Mouse (Mus musculus) thymus, adult 2 months (tissue): ENCODE results near the gene Gm20388. TPM values are rescaled to one million over a fixed set of nuclear protein-coding genes. Genes with fewer than 3 reads are reported as not detected.

Source experiments
- DNase-seq: peaks from one replicate; pipeline ENCODE4 v3.0.0; 2021
- H3K27ac ChIP-seq: fragments of 200-500 bp; 2 replicates; pipeline ENCODE4 v1.5.1; 2012; ENCODE audit warnings: low read length, control low read depth; ENCODE audit not compliant: control insufficient read depth, insufficient read depth
- H3K27me3 ChIP-seq: fragments of 200-500 bp; 2 replicates; pipeline ENCODE4 v1.6.1; 2012; ENCODE audit warnings: mild to moderate bottlenecking, low read length, moderate library complexity, mixed read lengths; ENCODE audit not compliant: control insufficient read depth, insufficient read depth
- H3K36me3 ChIP-seq: fragments of 200-500 bp; 2 replicates; pipeline ENCODE4 v1.6.1; 2012; ENCODE audit warnings: mild to moderate bottlenecking, low read length, moderate library complexity; ENCODE audit not compliant: control insufficient read depth, insufficient read depth
- H3K4me1 ChIP-seq: fragments of 200-500 bp; replicated peaks from 2 replicates; pipeline ENCODE4 v1.6.1; 2012; ENCODE audit warnings: low read length; ENCODE audit not compliant: control insufficient read depth, insufficient read depth
- H3K4me3 ChIP-seq: fragments of 200-500 bp; 2 replicates; pipeline ENCODE4 v1.5.1; 2012; ENCODE audit warnings: mild to moderate bottlenecking, low read length, control low read depth, moderate library complexity; ENCODE audit not compliant: control insufficient read depth, insufficient read depth
- CTCF ChIP-seq: fragments of 200-500 bp; IDR thresholded peaks from 2 replicates; pipeline ENCODE4 v1.5.1; 2012; ENCODE audit warnings: mild to moderate bottlenecking, control low read depth, low read length, moderate library complexity, borderline replicate concordance; ENCODE audit not compliant: control insufficient read depth, poor library complexity, insufficient read depth; ENCODE audit errors: extremely low read depth
- POLR2A ChIP-seq: fragments of 200-500 bp; IDR thresholded peaks from 2 replicates; pipeline ENCODE4 v1.6.1; 2012; ENCODE audit warnings: mild to moderate bottlenecking, low read length, control low read depth, moderate library complexity; ENCODE audit not compliant: control insufficient read depth, poor library complexity, insufficient read depth; ENCODE audit errors: extremely low read depth
- WGBS: fragments of 180-500 bp; shearing (Covaris S2); methylation state at CpG from one replicate; pipeline ENCODE4 v1.1.7; 2018; 5-methylcytosine and 5-hydroxymethylcytosine counted together
- polyA plus RNA-seq: library from polyadenylated mRNA; depleted of rRNA; stranded (reverse); fragments of >200 nt; gene quantifications from 2 replicates; pipeline ENCODE4 v1.2.3, GENCODE M21; 2012

Gene Gm20388
- polyA plus RNA-seq, 1 experiment: 103 TPM

DNA sequence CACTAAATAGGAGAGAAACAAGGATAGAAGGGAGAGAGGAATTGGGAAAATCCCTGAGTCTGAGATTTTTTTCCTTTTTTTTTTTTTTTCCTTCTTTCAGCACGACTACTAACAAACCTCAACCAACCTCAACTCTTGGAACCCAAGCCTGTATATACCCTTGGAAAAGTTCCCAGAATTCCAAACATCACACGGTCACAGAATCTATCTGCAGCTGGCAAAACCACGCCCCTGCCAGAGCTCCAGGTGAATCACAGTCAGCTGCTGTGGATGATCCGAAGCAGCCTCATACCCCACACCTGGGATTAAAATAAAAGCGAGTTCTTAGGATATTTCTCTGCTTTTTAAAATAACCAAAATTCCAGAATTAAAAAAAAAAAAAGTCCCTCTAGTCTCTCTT, 2431.7 kb downstream of the Gm20388 start:
- Histone ChIP-seq H3K4me3 (no peak overlapping the region), H3K27me3 (no peaks in the 10 kb centered on the region), H3K4me1 (peaks cover 28% of the 10 kb centered on the region), H3K36me3 (peaks cover 2% of the 10 kb centered on the region; the same call in 1 of the 2 replicates), H3K27ac (no peak overlapping the region)
- 50% methylated on average over 5 of the region's 5 CpGs for WGBS
- DNase-seq: no peak
- TF ChIP-seq CTCF (no peak), POLR2A (no peak)

DNA sequence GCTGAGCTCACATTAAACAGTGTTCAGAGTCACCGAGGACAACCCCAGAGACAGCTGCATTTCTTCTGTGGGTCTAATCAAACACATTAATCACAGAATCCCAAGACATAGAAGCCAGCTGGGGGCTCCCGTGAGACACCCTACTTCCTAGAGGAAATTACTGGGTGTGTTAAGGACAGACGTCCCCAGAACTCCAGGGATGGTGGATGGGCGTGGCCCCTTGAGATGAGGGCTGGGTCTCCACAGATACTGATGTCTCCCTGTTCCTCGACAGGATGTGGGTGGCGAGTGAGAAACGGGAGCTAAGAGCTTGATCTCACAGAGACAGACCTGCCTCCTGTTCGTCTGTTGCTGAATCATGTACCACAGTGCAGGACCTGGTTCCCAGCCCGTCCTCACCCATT, 2432.2 kb downstream of the Gm20388 start:
- DNase-seq: peak; percentile 40
- no peak for TF ChIP-seq CTCF
- TF ChIP-seq POLR2A: no peak
- H3K27me3 ChIP-seq: no peaks in the 10 kb centered on the region
- no peaks in the 10 kb centered on the region for H3K36me3 ChIP-seq
- H3K27ac ChIP-seq: no peak overlapping the region
- WGBS: under 1% methylated on average over 9 of the region's 9 CpGs
- no peak overlapping the region for H3K4me3 ChIP-seq
- H3K4me1 ChIP-seq: peaks cover 28% of the 10 kb centered on the region

DNA sequence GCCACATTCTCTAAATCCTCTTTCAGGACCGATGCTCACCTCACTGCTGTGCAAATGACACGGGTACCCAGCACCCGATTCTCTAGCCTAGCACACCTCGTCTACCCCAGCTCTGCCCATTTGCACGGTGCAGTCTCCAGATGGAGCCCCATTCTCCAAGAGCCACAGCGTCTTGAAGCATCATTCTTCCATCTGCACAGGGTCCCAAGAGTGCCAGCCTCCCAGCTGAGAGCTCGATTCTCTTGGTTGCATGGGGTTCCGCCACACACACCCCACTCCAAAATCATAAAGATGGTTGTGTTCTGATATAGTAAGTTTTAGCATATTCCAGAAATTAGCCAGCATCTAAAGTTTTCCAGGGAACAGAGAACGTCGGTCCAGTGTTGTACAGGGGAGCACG, 2432.7 kb downstream of the Gm20388 start:
- no peaks in the 10 kb centered on the region for H3K36me3 ChIP-seq
- 4% methylated on average over 11 of the region's 11 CpGs for WGBS
- TF ChIP-seq CTCF (no peak), POLR2A (no peak)
- no peak overlapping the region for H3K4me3 ChIP-seq
- peaks cover 28% of the 10 kb centered on the region for H3K4me1 ChIP-seq
- no peak for DNase-seq
- H3K27ac ChIP-seq: no peak overlapping the region
- no peaks in the 10 kb centered on the region for H3K27me3 ChIP-seq

DNA sequence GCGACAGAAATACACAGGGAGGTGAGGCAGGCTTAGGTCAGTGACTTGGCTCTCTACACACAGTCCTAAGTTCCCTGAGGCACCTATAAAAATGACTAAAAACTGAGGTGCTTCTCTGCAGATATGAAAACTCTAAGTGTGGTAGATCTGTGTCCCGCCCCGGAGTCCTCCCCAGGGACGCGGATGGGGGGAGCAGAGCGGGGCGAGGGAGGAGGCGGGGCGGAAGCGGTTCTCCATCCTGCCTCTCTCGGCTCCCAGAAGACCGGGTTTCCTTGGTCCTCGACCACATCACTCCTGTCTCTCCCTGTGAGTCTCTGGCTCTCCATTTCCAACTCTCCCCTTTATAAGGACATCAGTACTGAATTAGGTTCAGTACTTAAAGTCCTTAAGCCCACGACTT, 2433.1 kb downstream of the Gm20388 start:
- TF ChIP-seq CTCF (no peak), POLR2A (no peak)

DNA sequence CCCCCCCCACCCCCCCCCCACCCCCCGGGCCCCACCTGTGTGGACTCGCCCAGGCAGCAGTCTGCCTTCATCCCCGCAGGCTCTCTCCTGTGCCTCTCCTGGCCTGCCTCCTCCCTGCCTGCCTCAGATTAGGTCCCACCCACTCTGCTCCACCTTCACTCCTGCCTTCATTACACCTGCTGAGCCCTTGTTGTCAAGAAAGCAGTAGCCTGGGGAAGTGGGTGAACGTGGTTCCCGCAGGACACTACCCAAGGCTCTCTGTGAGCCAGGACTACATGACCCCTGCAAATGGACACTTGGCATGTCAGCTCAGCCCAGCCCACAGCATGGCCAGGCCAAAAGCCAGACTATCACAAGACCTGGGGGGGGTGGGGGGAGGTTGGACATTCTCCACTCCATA, 2433.6 kb downstream of the Gm20388 start:
- Histone ChIP-seq H3K27ac (no peak overlapping the region), H3K27me3 (no peaks in the 10 kb centered on the region), H3K4me1 (peaks cover 28% of the 10 kb centered on the region), H3K4me3 (no peak overlapping the region), H3K36me3 (no peaks in the 10 kb centered on the region)
- TF ChIP-seq CTCF: no peak
- TF ChIP-seq POLR2A: no peak
- no peak for DNase-seq
- 16% methylated on average over 2 of the region's 5 CpGs for WGBS

More for the DNA sequence above, 2433.1 kb downstream of the Gm20388 start:
- peak; percentile 58 for DNase-seq
- Histone ChIP-seq H3K27ac (no peak overlapping the region), H3K27me3 (no peaks in the 10 kb centered on the region), H3K4me3 (no peak overlapping the region; the same call in 1 of the 2 replicates), H3K4me1 (peaks cover 28% of the 10 kb centered on the region), H3K36me3 (no peaks in the 10 kb centered on the region)
- WGBS: under 1% methylated on average over 14 of the region's 14 CpGs

DNA sequence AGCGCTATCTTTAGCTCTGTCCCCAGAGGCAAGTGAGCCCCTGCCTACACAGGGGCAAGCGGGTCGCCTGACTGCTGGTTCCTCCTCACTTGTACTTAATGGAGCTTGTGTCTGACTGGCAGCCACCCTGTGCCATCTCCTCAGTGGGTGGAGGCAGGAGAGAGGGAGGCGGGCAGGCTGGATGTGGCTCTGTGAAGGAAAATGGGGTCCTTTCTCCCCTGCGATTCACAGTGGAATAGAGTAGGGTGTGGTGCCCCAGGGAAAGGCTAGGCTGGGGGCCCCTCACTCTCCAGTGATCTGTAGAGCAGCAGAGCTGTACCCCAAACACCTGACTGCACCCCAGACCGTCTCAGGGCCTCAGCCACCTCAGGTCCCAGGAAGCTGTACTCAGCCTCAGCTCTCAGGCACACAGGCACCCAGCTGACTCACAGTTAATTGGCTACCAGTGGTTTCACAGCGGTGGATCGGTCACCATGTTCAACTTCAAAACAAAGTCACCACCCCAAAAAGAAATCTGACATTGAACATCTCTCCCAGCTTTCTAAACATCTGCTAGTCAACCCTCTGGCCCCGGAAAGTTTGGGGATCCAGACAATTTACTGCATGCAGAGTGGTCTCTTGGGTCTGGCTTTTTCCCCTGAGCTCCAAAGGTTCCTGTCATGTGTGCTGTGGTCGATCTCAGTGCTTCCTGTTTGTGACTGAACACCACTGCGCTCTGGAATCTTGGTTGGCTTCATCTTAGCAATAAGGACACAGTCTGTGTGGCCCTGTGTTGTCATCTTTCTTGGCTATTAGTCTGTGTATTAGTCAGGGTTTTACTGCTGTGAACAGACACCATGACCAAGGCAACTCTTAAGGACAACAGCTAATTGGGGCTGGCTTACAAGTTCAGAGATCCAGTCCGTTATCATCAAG, 2434.8 kb downstream of the Gm20388 start:
- Histone ChIP-seq H3K4me1 (peaks cover 32% of the 10 kb centered on the region), H3K27me3 (no peaks in the 10 kb centered on the region), H3K4me3 (no peak overlapping the region), H3K27ac (no peak overlapping the region), H3K36me3 (no peaks in the 10 kb centered on the region)
- TF ChIP-seq CTCF: no peak
- TF ChIP-seq POLR2A: no peak
- WGBS: 30% methylated on average over 12 of the region's 12 CpGs
- no peak for DNase-seq
